Mouse (Mus musculus): Measurements from ENCODE around the gene Olfr11.

Gene Olfr11

GRCm38 (mm10) chr13:21642418-21642817, at the start of gene Olfr11:
Olfr11 (minus strand) TSS chr13:21642518.
- no peak for DNase-seq (ENCODE audit: low read depth)

- no peak for DNase-seq (ENCODE audit: low read depth)
These were observed 35.0 kb upstream of the Olfr11 start, which contains the start of gene Olfr1360 for GRCm38 (mm10) chr13:21677305-21677704. Olfr1360 (minus strand) TSS chr13:21677405.

GRCm38 (mm10) chr13:21663286-21663685, 21.0 kb upstream of the Olfr11 start, which contains the start of gene Olfr1361:
Olfr1361 (minus strand) TSS chr13:21663386.
- DNase-seq (ENCODE audit: low read depth), result no peak

GRCm38 (mm10) chr13:21613922-21614321, 28.4 kb downstream of the Olfr11 start, which contains the start of gene Olfr1362:
Olfr1362 (minus strand) TSS chr13:21614022.
- no peak for DNase-seq (ENCODE audit: low read depth)

- no peak for DNase-seq (ENCODE audit: low read depth)
These were observed 50.7 kb downstream of the Olfr11 start for GRCm38 (mm10) chr13:21591618-21592017.
